Mouse (Mus musculus) macrophage (primary cell): ENCODE measurements around the gene Itpkc. TPM values are rescaled to one million over a fixed set of nuclear protein-coding genes. Genes with fewer than 3 reads are reported as not detected.

Source experiments
- H3K27ac ChIP-seq: fragments of 350-480 bp; formaldehyde crosslinking; 2 replicates; pipeline ENCODE4 v1.9.0; 2021
- H3K36me3 ChIP-seq: fragments of 350-480 bp; formaldehyde crosslinking; 2 replicates; pipeline ENCODE4 v1.9.0; 2021; ENCODE audit errors: inconsistent target
- H3K4me3 ChIP-seq: fragments of 350-480 bp; formaldehyde crosslinking; 2 replicates; pipeline ENCODE4 v1.9.0; 2021; ENCODE audit errors: inconsistent target
- H3K79me2 ChIP-seq: fragments of 350-480 bp; formaldehyde crosslinking; 2 replicates; pipeline ENCODE4 v1.9.0; 2021; ENCODE audit errors: inconsistent target
- WGBS: methylation state at CpG from one replicate; pipeline ENCODE4 v1.1.7; 2026; ENCODE audit warnings: inconsistent platforms; ENCODE audit not compliant: missing documents; 5-methylcytosine and 5-hydroxymethylcytosine counted together
- polyA plus RNA-seq: library from polyadenylated mRNA; stranded (reverse); fragments of 250-400 nt; gene quantifications from 3 replicates; pipeline ENCODE4 v1.2.4, GENCODE M21; 2018; ENCODE audit warnings: inconsistent platforms

Gene Itpkc
- polyA plus RNA-seq, 1 experiment from 2014 or later = 4.0 TPM

- Histone ChIP-seq H3K79me2 (peaks cover 28% of the 10 kb centered on the region; the same call in 1 of the 2 replicates), H3K4me3 (no peak overlapping the region), H3K36me3 (peaks cover 22% of the 10 kb centered on the region), H3K27ac (no peak overlapping the region)
- WGBS = over 99% methylated on average over 8 of the region's 9 CpGs
Measured at GRCm38 (mm10) chr7:27158171-27158570, 70.3 kb downstream of the Itpkc start.

Other genes with a start within 250 kb of the Itpkc start
- gene Cyp2a12, start 199.6 kb downstream of the Itpkc start, polyA plus RNA-seq = not detected in 3 replicates
- gene Cyp2f2, start 108.8 kb downstream of the Itpkc start, polyA plus RNA-seq = not detected in 3 replicates
- not detected in 3 replicates for gene Cyp2t4, start 74.9 kb downstream of the Itpkc start, polyA plus RNA-seq
- 31.1 to 40.6 TPM (median 35.8 TPM) in 3 replicates for gene Egln2, start 61.9 kb downstream of the Itpkc start, polyA plus RNA-seq
- gene Rab4b, start 49.8 kb downstream of the Itpkc start, polyA plus RNA-seq = 38.2 to 73.8 TPM (median 68.8 TPM) in 3 replicates
- not detected in 3 replicates for gene Gm21983, start 47.6 kb downstream of the Itpkc start, polyA plus RNA-seq
- not detected in 3 replicates for gene Mia, start 47.5 kb downstream of the Itpkc start, polyA plus RNA-seq
- 5.6 to 8.4 TPM (median 6.5 TPM) in 3 replicates for gene BC024978, start 32.9 kb downstream of the Itpkc start, polyA plus RNA-seq
- gene Snrpa, start 32.4 kb downstream of the Itpkc start, polyA plus RNA-seq = 56.0 to 80.4 TPM (median 77.1 TPM) in 3 replicates
- gene Coq8b, start 4.4 kb upstream of the Itpkc start, polyA plus RNA-seq = 15.6 to 17.3 TPM (median 16.0 TPM) in 3 replicates
- gene Numbl, start 29.8 kb upstream of the Itpkc start, polyA plus RNA-seq = 2.0 to 3.1 TPM (median 2.4 TPM) in 3 replicates
- not detected in 3 replicates for gene Ltbp4, start 109.0 kb upstream of the Itpkc start, polyA plus RNA-seq
- gene Shkbp1, start 127.4 kb upstream of the Itpkc start, polyA plus RNA-seq = 21.9 to 44.4 TPM (median 32.6 TPM) in 3 replicates
- gene Gm20479, start 128.8 kb upstream of the Itpkc start, polyA plus RNA-seq = 0.64 to 1.2 TPM in 2 of 3 replicates, not detected in the other
- 0.04 to 0.22 TPM (median 0.16 TPM) in 3 replicates for gene Sptbn4, start 219.0 kb upstream of the Itpkc start, polyA plus RNA-seq
- gene Blvrb, start 219.3 kb upstream of the Itpkc start, polyA plus RNA-seq = 251 to 318 TPM (median 262 TPM) in 3 replicates
- 9.9 to 24.4 TPM (median 12.1 TPM) in 3 replicates for gene Sertad3, start 245.1 kb upstream of the Itpkc start, polyA plus RNA-seq